Mouse (Mus musculus): ENCODE data around the gene Eif6.

- TF ChIP-seq CTCF (IDR thresholded peaks at IDR 0.05; ENCODE audit: low read depth) (no peak), EP300 (IDR thresholded peaks at IDR 0.05; ENCODE audit: low read depth) (no peak)
These were observed 36.0 kb upstream of the Eif6 start for GRCm38 (mm10) chr2:155862573-155863300.
